Mouse (Mus musculus): ENCODE data around the gene Gm17087. TPM values are rescaled to one million over a fixed set of nuclear protein-coding genes. Genes with fewer than 3 reads are reported as not detected.

Gene Gm17087
- not detected in 2 replicates for polyA plus RNA-seq (2015; fragmentation: Nextera tagmentation; extraction: Ambion mirVana)

GRCm38 (mm10) chr17:8566850-8567249 lies at the start of gene Gm17087:
Gene Gm17087 (minus strand): TSS chr17:8566950.
- Histone ChIP-seq H3K9me3 (ENCODE audit: low read length) (no peaks in the 10 kb centered on the region), H3K27me3 (ENCODE audit: insufficient read depth, low read length) (no peaks in the 10 kb centered on the region), H3K4me2 (ENCODE audit: low read depth, low read length) (no peak within 1 kb of the TSS), H3K27ac (ENCODE audit: low read depth) (no peak within 1 kb of the TSS), H3K4me1 (ENCODE audit: insufficient read depth) (no peaks in the 10 kb centered on the region), H3K9ac (replicated peaks) (no peak within 1 kb of the TSS), H3K36me3 (replicated peaks; ENCODE audit: insufficient read depth, low read length) (no peaks in the 10 kb centered on the region), H3K4me3 (ENCODE audit: low read depth, low read length) (no peak within 1 kb of the TSS)
- 68% methylated on average over 6 of the region's 6 CpGs for WGBS (ENCODE audit: insufficient replicate concordance)
- no peak for DNase-seq
- TF ChIP-seq CTCF (IDR thresholded peaks at IDR 0.05; ENCODE audit: low read depth) (no peak), EP300 (IDR thresholded peaks at IDR 0.05; ENCODE audit: low read depth) (no peak)
- ATAC-seq = no peak

GRCm38 (mm10) chr17:8613882-8614551 lies 47.3 kb upstream of the Gm17087 start:
- no peaks in the 10 kb centered on the region for H3K36me3 ChIP-seq (replicated peaks; ENCODE audit: insufficient read depth, low read length)
- peak; percentile 75 for DNase-seq
- 32% methylated on average over 7 of the region's 7 CpGs for WGBS (ENCODE audit: insufficient replicate concordance)

GRCm38 (mm10) chr17:8611916-8612315 lies 45.2 kb upstream of the Gm17087 start:
- Histone ChIP-seq H3K27ac (ENCODE audit: low read depth) (no peak overlapping the region), H3K27me3 (ENCODE audit: insufficient read depth, low read length) (no peaks in the 10 kb centered on the region), H3K4me2 (ENCODE audit: low read depth, low read length) (no peak overlapping the region), H3K4me1 (ENCODE audit: insufficient read depth) (no peaks in the 10 kb centered on the region), H3K9me3 (ENCODE audit: low read length) (no peaks in the 10 kb centered on the region), H3K36me3 (replicated peaks; ENCODE audit: insufficient read depth, low read length) (no peaks in the 10 kb centered on the region), H3K4me3 (ENCODE audit: low read depth, low read length) (no peak overlapping the region), H3K9ac (replicated peaks) (no peak overlapping the region)
- TF ChIP-seq CTCF (IDR thresholded peaks at IDR 0.05; ENCODE audit: low read depth) = no peak
- TF ChIP-seq EP300 (IDR thresholded peaks at IDR 0.05; ENCODE audit: low read depth) = no peak
- WGBS (ENCODE audit: insufficient replicate concordance) = 66% methylated on average over 4 of the region's 4 CpGs
- DNase-seq (no peak), ATAC-seq (no peak)

More at GRCm38 (mm10) chr17:8613882-8614551, 47.3 kb upstream of the Gm17087 start:
- no peak for ATAC-seq
- TF ChIP-seq CTCF (IDR thresholded peaks at IDR 0.05; ENCODE audit: low read depth) (peak; percentile 86), EP300 (IDR thresholded peaks at IDR 0.05; ENCODE audit: low read depth) (no peak)
- no peaks in the 10 kb centered on the region for H3K9me3 ChIP-seq (ENCODE audit: low read length)
- H3K4me2 ChIP-seq (ENCODE audit: low read depth, low read length) = no peak overlapping the region
- H3K9ac ChIP-seq (replicated peaks) = no peak overlapping the region
- no peak overlapping the region for H3K4me3 ChIP-seq (ENCODE audit: low read depth, low read length)
- no peaks in the 10 kb centered on the region for H3K27me3 ChIP-seq (ENCODE audit: insufficient read depth, low read length)
- no peaks in the 10 kb centered on the region for H3K4me1 ChIP-seq (ENCODE audit: insufficient read depth)
- H3K27ac ChIP-seq (ENCODE audit: low read depth) = no peak overlapping the region

DNA sequence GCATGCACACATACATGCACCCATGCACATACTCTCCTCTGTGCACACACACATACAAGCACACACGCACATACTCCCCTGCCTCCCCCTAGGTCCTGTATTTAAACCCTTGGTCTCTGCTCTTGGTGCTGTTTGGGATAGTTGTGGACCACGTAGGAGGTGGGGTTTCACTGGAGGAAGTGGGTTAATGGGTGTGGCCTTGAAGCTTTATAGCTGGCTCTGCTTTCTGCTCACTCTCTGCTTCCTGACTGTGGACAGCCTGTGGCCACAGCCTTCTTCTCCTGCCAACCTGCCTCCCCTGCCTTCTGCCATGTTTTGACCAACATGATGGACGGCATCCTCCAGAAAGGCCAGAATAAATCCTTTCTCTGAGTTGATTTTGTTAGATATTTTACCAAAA lies 39.9 kb upstream of the Gm17087 start:
- DNase-seq = no peak
- 34% methylated on average over 3 of the region's 3 CpGs for WGBS (ENCODE audit: insufficient replicate concordance)
- ATAC-seq = no peak
- no peak for TF ChIP-seq CTCF (IDR thresholded peaks at IDR 0.05; ENCODE audit: low read depth)
- Histone ChIP-seq H3K4me2 (ENCODE audit: low read depth, low read length) (no peak overlapping the region), H3K4me3 (ENCODE audit: low read depth, low read length) (no peak overlapping the region), H3K27ac (ENCODE audit: low read depth) (no peak overlapping the region), H3K27me3 (ENCODE audit: insufficient read depth, low read length) (no peaks in the 10 kb centered on the region), H3K9ac (replicated peaks) (no peak overlapping the region), H3K9me3 (ENCODE audit: low read length) (no peaks in the 10 kb centered on the region), H3K36me3 (replicated peaks; ENCODE audit: insufficient read depth, low read length) (no peaks in the 10 kb centered on the region), H3K4me1 (ENCODE audit: insufficient read depth) (no peaks in the 10 kb centered on the region)

DNA sequence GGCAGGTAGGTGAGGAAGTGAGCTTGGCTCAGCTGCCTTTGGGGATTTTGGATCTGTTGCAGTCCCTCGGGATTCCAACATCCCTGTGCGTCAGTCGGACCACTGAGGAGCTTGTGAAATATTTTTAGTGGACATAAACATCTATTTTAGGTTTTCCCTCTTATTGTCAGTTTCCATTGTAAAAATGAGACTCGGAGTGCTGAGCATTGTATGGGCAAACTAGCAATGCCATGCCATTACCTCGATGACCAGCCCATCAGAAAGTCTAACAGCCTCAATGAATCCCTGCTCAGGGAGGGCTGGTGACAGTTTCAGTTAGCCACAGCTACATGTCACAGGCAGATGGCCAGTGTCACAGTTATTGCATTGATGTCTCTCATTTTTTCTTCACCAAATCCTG lies 39.2 kb upstream of the Gm17087 start:
- no peaks in the 10 kb centered on the region for H3K27me3 ChIP-seq (ENCODE audit: insufficient read depth, low read length)
- no peaks in the 10 kb centered on the region for H3K4me1 ChIP-seq (ENCODE audit: insufficient read depth)
- WGBS (ENCODE audit: insufficient replicate concordance) = 63% methylated on average over 5 of the region's 5 CpGs
- no peak overlapping the region for H3K27ac ChIP-seq (ENCODE audit: low read depth)
- H3K9me3 ChIP-seq (ENCODE audit: low read length) = no peaks in the 10 kb centered on the region
- H3K9ac ChIP-seq (replicated peaks) = no peak overlapping the region
- H3K4me3 ChIP-seq (ENCODE audit: low read depth, low read length) = no peak overlapping the region
- no peak overlapping the region for H3K4me2 ChIP-seq (ENCODE audit: low read depth, low read length)
- DNase-seq (no peak), ATAC-seq (no peak)
- no peaks in the 10 kb centered on the region for H3K36me3 ChIP-seq (replicated peaks; ENCODE audit: insufficient read depth, low read length)
- no peak for TF ChIP-seq EP300 (IDR thresholded peaks at IDR 0.05; ENCODE audit: low read depth)
- TF ChIP-seq CTCF (IDR thresholded peaks at IDR 0.05; ENCODE audit: low read depth) = no peak

GRCm38 (mm10) chr17:8602976-8603375 lies 36.2 kb upstream of the Gm17087 start:
- Histone ChIP-seq H3K36me3 (replicated peaks; ENCODE audit: insufficient read depth, low read length) (no peaks in the 10 kb centered on the region), H3K9ac (replicated peaks) (no peak overlapping the region), H3K27me3 (ENCODE audit: insufficient read depth, low read length) (no peaks in the 10 kb centered on the region), H3K4me3 (ENCODE audit: low read depth, low read length) (no peak overlapping the region), H3K9me3 (ENCODE audit: low read length) (no peaks in the 10 kb centered on the region), H3K4me1 (ENCODE audit: insufficient read depth) (no peaks in the 10 kb centered on the region), H3K27ac (ENCODE audit: low read depth) (no peak overlapping the region), H3K4me2 (ENCODE audit: low read depth, low read length) (no peak overlapping the region)
- 86% methylated on average over 3 of the region's 3 CpGs for WGBS (ENCODE audit: insufficient replicate concordance)
- ATAC-seq (no peak), DNase-seq (no peak)
- no peak for TF ChIP-seq CTCF (IDR thresholded peaks at IDR 0.05; ENCODE audit: low read depth)
- TF ChIP-seq EP300 (IDR thresholded peaks at IDR 0.05; ENCODE audit: low read depth) = no peak

All from liver, postnatal 0 days (tissue).